Mouse (Mus musculus) ES-Bruce4 (cell line): ENCODE measurements around the gene Pgrmc2.

Experiments used
- CTCF ChIP-seq: IDR thresholded peaks from one replicate; pipeline ENCODE4 v1.8.1; 2011; ENCODE audit warnings: low read depth, low read length
- EP300 ChIP-seq: IDR thresholded peaks from 2 replicates; pipeline ENCODE4 v1.6.1; 2011; ENCODE audit warnings: low read depth, low read length; ENCODE audit not compliant: insufficient read depth
- POLR2A ChIP-seq: IDR thresholded peaks from one replicate; pipeline ENCODE4 v1.8.1; 2011; ENCODE audit warnings: low read length; ENCODE audit not compliant: insufficient read depth

DNA sequence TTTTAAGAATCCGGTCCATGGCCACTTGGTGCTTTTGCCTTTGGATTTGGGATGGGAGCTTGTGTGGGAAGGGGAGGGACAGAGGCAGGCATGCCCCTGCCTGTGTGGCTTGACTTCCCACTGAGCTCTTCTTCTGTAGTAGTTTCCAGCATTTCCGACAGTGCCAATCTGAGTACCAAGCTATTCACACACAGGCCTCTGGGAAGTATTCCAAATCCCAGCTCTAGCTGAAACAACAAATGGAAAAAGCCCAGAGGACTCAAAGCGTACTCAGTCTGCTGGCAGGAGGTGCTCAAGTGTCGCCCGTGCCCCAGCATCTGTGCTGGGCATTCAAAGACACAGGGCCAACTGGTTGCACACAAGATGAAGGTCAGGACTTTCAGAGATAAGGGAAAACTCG is 60.9 kb downstream of the Pgrmc2 start:
- no peak for TF ChIP-seq POLR2A
- no peak for TF ChIP-seq EP300
- no peak for TF ChIP-seq CTCF
